Mouse (Mus musculus): ENCODE data around the gene Insl6. TPM values are rescaled to one million over a fixed set of nuclear protein-coding genes. Genes with fewer than 3 reads are reported as not detected.

Insl6 gene
- 24.9 TPM for polyA plus RNA-seq (2017; shearing (Covaris generic))

DNA sequence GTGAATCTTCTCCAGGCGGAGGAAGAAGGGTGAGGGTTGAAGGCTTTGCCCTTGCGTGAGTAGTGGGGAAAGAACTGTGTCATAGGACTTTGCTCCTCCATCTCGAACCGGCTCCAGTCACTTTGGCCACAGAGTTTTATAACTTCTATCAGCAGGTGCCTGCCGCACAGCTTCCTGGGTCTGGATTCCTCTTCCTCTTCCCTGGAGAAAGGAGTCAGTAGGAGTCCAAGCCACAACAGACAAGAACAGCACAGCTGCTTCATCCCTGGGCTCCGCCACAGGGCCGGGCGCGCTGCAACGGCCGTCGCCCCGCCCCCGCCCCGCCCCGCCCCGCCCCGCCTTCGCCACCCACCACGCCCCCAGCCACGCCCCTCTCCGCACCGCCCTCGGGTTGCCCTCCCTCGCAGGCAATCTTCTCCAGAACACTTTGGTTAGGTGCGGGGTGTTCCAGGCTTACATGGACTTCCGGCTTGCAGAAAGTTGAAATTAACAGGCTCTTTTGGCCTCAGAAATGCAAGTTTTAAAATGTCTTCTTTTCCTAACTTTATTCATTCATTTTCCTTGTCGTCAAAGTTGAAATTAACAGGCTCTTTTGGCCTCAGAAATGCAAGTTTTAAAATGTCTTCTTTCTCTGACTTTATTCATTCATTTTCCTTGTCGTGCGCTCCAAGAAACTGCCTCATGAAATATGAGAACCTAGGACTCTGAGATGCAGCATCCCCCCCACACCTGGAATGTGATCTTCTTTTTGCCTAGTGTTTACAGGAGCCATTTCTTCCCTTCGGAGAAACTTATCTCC, at the start of gene Insl6:
Gene Insl6, minus strand, starts transcription at position 304 of the 799 bp plus-strand sequence.

DNA sequence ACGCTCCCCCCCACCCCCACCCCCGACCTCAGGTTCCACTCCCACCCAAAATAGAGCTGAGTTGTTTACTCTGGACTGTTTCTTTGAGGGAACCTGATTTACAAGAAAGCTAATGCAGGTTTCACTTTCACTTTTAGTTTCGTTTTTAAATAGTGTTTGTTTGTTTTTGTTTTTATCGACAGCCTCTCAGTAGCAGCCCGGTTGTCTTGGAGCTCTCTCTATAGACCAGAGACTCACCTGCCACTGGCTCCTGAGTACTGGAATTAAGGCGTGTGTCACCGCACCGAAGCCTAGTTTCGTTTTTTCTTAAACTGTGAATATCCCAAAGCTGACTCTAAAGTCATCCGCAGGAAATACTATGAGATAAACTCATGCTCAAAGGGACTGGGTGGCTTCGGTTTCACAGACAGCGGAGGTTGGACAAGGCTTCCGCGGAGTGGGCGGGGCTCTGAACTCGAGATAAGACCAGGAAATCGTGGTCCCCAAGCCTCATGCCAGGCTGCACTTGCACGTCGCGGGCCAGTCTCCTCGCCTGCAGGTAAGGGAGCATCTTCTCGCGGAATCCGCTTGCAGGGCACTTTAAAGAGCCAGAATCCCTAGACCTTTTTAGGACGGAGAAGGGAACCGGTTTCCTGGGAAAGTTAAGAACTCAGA, 41.9 kb upstream of the Insl6 start, which contains the start of the genes Plgrkt and Cd274:
Gene Plgrkt, minus strand, starts transcription at position 422 of the 654 bp plus-strand sequence.
Gene Cd274, plus strand, starts transcription at position 487 of the 654 bp plus-strand sequence.

GRCm38 (mm10) chr19:29334068-29334745, 9.1 kb upstream of the Insl6 start, which contains the start of gene Rln1:
Rln1 (minus strand) TSS chr19:29334670.

Other genes with a start within 250 kb of the Insl6 start
- gene Rcl1, start 224.0 kb downstream of the Insl6 start, polyA plus RNA-seq (2017; shearing (Covaris generic)), result 64.3 TPM
- 10.5 TPM for gene Jak2, start 73.5 kb downstream of the Insl6 start, polyA plus RNA-seq (2017; shearing (Covaris generic))
- gene Rln1, start 9.3 kb upstream of the Insl6 start, polyA plus RNA-seq (2017; shearing (Covaris generic)), result not detected
- 299 TPM for gene Plgrkt, start 42.0 kb upstream of the Insl6 start, polyA plus RNA-seq (2017; shearing (Covaris generic))
- gene Cd274, start 42.1 kb upstream of the Insl6 start, polyA plus RNA-seq (2017; shearing (Covaris generic)), result 61.8 TPM
- 21.1 TPM for gene Pdcd1lg2, start 85.6 kb upstream of the Insl6 start, polyA plus RNA-seq (2017; shearing (Covaris generic))
- gene Ric1, start 196.9 kb upstream of the Insl6 start, polyA plus RNA-seq (2017; shearing (Covaris generic)), result 1.9 TPM